Mouse (Mus musculus) A20 (cell line): ENCODE measurements around the gene Gm7682.
"Not testable (repeated sequence)": the region's sequence is repeated elsewhere in the genome, so short reads cannot be mapped to it uniquely, and the experiment has no call there.

ENCODE experiments used
- DNase-seq: peaks from one replicate; pipeline ENCODE4 v3.0.0-alpha.2; 2011; ENCODE audit warnings: low read depth, low spot score

Gm7682 gene

GRCm38 (mm10) chr5:94445484-94445883 is at the start of gene Gm7682:
Gene Gm7682 (plus strand): TSS chr5:94445784.
- DNase-seq = not testable (repeated sequence)
